Mouse (Mus musculus) G1E (cell line): ENCODE results near the gene Aldh3b3. TPM values are rescaled to one million over a fixed set of nuclear protein-coding genes. Genes with fewer than 3 reads are reported as not detected.

Source experiments
- ATAC-seq: 2 replicates; pipeline ENCODE4 v1.8.0; 2016; ENCODE audit warnings: mild to moderate bottlenecking; ENCODE audit not compliant: insufficient number of reproducible peaks, poor library complexity, low FRiP score, severe bottlenecking; ENCODE audit errors: extremely low read depth
- DNase-seq: peaks from one replicate; pipeline ENCODE4 v3.0.0; 2012; ENCODE audit warnings: low spot score
- H3K27me3 ChIP-seq: 2 replicates; pipeline ENCODE4 v1.6.1; 2012; ENCODE audit warnings: mild to moderate bottlenecking, low read length, inconsistent platforms; ENCODE audit not compliant: insufficient read depth
- H3K36me3 ChIP-seq: replicated peaks from 2 replicates; pipeline ENCODE3; 2012; ENCODE audit warnings: mild to moderate bottlenecking, inconsistent platforms
- H3K4me1 ChIP-seq: 2 replicates; pipeline ENCODE4 v1.6.1; 2012; ENCODE audit warnings: low read depth, low read length, inconsistent platforms, mixed read lengths; ENCODE audit not compliant: insufficient read depth
- H3K4me3 ChIP-seq: 2 replicates; pipeline ENCODE4 v1.5.1; 2012; ENCODE audit warnings: low read depth, mild to moderate bottlenecking, inconsistent platforms, low read length, moderate library complexity, mixed read lengths
- H3K9me3 ChIP-seq: replicated peaks from 2 replicates; pipeline ENCODE4 v1.6.1; 2012; ENCODE audit warnings: inconsistent platforms
- CTCF ChIP-seq: IDR thresholded peaks from 2 replicates; pipeline ENCODE4 v1.5.1; 2012; ENCODE audit warnings: low read depth, low read length, inconsistent platforms, mixed read lengths
- GATA1 ChIP-seq: IDR thresholded peaks from 2 replicates; pipeline ENCODE4 v1.6.1; 2012; ENCODE audit warnings: borderline replicate concordance, low read length, inconsistent platforms, mixed read lengths
- GATA2 ChIP-seq: IDR thresholded peaks from 2 replicates; pipeline ENCODE4 v1.6.1; 2012; ENCODE audit warnings: low read depth, low read length, inconsistent platforms, borderline replicate concordance
- POLR2AphosphoS5 ChIP-seq: IDR thresholded peaks from 2 replicates; pipeline ENCODE4 v1.6.1; 2012; ENCODE audit warnings: low read depth, low read length, inconsistent platforms; ENCODE audit not compliant: insufficient replicate concordance
- TAL1 ChIP-seq: conservative IDR thresholded peaks from 2 replicates; pipeline ENCODE4 v1.6.1; 2012; ENCODE audit warnings: low read depth, low read length, inconsistent platforms, mixed read lengths
- polyA plus RNA-seq: library from polyadenylated mRNA; stranded (reverse); fragments of >175 nt; gene quantifications from 2 replicates; pipeline ENCODE4 v1.2.3, GENCODE M21; 2012
- total RNA-seq, 2 experiments: library from RNA; stranded (forward) in 1 of 2; stranded (reverse) in 1 of 2; fragments of 200-1000 nt in 1 of 2; fragments of >200 nt in 1 of 2; fragmentation: Nextera tagmentation in 1 of 2; gene quantifications; 2 replicates each; pipeline ENCODE4 v1.2.3; 2014 to 2017

Gene Aldh3b3
- total and polyA plus RNA-seq, 3 experiments: 0.11 TPM; not detected in 2

DNA sequence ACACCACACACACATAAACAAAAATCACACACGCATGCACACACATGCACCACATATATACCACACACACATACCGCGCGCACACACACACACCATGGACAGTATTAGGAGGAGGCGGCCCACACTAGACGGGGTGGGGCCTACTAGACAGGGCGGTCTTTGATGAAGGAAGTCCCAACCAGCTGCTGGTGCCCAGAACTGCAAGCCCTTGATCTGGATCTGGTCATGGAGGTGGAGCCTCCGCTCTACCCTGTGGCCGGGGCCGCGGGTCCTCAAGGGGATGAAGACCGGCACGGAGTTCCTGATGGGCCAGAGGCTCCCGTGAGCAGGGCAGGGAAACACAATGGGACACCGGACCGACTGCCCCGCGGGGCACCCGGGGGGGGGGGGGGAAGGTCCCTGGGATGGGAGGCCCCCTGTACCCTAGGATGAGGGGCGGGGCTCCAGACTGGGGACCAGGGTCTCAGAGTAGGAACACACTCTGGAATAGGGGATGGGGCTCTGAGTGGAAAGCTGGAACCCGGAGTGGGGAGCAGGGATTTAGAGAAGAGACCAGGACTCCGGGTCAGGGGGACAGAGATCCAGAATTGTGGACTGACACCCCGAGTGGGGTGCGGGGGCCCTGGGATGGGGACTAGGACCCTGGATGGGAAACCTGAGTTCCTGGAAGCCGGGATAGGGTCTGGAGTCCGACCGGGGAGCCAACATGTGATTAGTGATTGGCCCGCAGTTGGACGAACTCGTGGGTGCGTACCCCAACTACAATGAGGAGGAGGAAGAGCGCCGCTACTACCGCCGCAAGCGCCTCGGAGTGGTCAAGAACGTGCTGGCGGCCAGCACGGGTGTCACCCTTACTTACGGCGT lies 23.2 kb upstream of the Aldh3b3 start, which contains the start of gene Unc93b1:
TSS of gene Unc93b1 (plus strand) at position 155 of the 864 bp plus-strand sequence.
- Histone ChIP-seq H3K36me3 (no peaks in the 10 kb centered on the region), H3K27me3 (peaks cover 27% of the 10 kb centered on the region), H3K4me3 (peak within 1 kb of the TSS; percentile 13; the same call in 1 of the 2 replicates), H3K4me1 (peaks cover 6% of the 10 kb centered on the region), H3K9me3 (no peaks in the 10 kb centered on the region)
- no peak for ATAC-seq
- no peak for DNase-seq
- no peak for TF ChIP-seq POLR2AphosphoS5
- no peak for TF ChIP-seq TAL1
- TF ChIP-seq GATA1: no peak
- no peak for TF ChIP-seq GATA2
- TF ChIP-seq CTCF: no peak

DNA sequence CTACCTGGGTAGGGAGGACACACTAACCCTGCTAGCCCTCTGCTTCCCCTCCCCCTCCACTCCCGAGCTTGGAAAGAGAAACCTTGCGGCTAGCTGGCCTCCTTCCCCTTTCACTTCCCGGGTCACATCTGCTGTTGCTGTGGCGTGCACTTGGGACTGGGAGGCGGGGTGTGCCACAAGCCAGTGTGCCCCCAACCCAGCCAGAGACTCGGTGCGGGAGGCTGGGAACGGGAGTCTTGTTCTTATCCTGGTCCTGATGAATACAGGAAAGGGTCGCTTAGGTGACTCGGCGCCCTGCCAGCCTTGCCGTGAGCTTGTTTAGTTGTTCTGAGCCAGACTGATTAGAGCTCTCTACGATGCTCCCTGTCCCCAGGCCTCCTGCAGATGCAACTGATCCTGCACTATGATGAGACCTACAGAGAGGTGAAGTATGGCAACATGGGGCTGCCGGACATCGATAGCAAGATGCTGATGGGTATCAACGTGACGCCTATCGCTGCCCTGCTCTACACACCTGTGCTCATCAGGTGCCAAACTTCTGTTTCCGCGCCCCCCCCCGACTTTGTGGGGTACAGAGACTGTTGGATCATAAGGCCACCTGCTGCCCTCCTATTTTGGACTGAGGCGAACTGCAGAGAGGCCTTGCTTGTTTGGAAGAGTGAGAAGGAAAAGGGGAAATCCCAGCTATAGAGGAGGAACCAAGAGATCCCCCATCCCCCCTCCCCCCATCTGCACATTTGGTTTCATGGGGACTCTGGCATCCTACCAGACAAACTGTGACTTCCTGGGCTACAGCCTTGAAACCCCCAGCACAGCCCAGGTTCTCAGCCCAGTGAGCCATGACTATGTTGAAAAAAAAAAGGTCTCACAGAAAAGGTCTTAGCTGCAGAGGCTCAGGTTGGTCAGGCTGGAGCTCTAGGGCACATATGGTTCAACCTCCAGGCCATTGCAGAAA lies 22.3 kb upstream of the Aldh3b3 start:
- H3K36me3 ChIP-seq: no peaks in the 10 kb centered on the region
- H3K4me1 ChIP-seq: peaks cover 6% of the 10 kb centered on the region
- no peaks in the 10 kb centered on the region for H3K9me3 ChIP-seq
- peak overlapping the region; percentile 13; the same call in 1 of the 2 replicates for H3K4me3 ChIP-seq
- DNase-seq (no peak), ATAC-seq (no peak)
- H3K27me3 ChIP-seq: peaks cover 22% of the 10 kb centered on the region
- TF ChIP-seq CTCF (no peak), POLR2AphosphoS5 (no peak), GATA1 (no peak), GATA2 (no peak), TAL1 (no peak)

DNA sequence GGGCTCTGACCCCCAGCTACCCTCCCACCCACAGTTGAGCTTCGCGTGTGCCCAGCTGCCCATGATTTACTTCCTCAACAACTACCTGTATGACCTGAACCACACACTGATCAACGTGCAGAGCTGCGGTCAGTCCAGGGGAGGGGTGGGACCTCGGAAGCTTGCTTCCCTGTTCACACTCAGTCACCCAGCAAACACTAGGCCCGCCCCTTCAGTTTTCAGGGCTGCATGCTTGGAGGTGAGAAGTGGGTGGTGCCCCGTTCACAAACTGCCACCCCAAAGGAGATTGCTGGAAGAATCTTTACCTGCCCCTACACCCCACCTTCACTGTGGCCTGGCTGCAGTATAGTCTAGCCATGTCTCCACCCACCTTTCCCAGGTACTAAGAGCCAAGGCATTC lies 16.1 kb upstream of the Aldh3b3 start:
- no peak for DNase-seq
- peaks cover 29% of the 10 kb centered on the region for H3K27me3 ChIP-seq
- H3K9me3 ChIP-seq: no peaks in the 10 kb centered on the region
- no peak for ATAC-seq
- H3K4me3 ChIP-seq: no peak overlapping the region
- no peaks in the 10 kb centered on the region for H3K36me3 ChIP-seq
- H3K4me1 ChIP-seq: peaks cover 11% of the 10 kb centered on the region
- TF ChIP-seq TAL1 (no peak), GATA1 (no peak), GATA2 (no peak), CTCF (no peak), POLR2AphosphoS5 (no peak)

DNA sequence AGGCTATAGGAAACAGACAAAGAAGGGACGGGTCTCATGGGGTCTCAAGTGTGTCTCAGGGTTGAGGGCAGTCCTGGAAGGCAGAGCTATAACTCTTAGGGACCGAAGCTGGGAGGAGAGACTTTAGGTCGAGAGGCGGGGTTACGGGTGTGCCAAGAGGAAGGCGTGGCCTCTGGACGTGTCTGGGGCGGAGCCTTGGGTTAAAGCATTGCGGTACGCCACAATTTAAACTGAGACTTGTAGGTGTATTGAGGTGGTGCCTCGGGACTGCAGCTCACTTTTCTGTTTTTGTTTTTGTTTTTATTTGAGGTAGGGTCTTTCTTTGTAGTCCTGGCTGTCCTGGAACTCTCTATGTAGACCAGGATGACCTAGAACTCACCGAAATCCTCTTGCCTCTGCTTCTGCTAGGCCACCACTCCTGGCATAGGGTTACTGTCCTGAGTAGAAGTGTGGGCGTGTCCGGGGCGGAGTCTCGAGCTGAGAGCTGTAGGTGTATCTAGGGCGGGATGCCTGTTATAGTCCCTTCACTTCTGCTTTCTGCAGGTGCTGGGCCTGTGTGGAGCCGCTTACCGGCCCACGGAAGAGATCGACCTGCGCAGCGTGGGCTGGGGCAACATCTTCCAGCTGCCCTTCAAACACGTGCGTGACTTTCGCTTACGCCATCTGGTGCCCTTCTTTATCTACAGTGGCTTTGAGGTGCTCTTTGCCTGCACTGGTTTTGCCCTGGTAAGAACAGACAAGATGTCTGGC lies 15.3 kb upstream of the Aldh3b3 start:
- peaks cover 29% of the 10 kb centered on the region for H3K27me3 ChIP-seq
- H3K36me3 ChIP-seq: no peaks in the 10 kb centered on the region
- DNase-seq (no peak), ATAC-seq (no peak)
- no peak overlapping the region for H3K4me3 ChIP-seq
- peaks cover 11% of the 10 kb centered on the region for H3K4me1 ChIP-seq
- no peak for TF ChIP-seq GATA1
- no peak for TF ChIP-seq GATA2
- TF ChIP-seq POLR2AphosphoS5: no peak
- TF ChIP-seq CTCF: no peak
- TF ChIP-seq TAL1: no peak
- H3K9me3 ChIP-seq: no peaks in the 10 kb centered on the region

DNA sequence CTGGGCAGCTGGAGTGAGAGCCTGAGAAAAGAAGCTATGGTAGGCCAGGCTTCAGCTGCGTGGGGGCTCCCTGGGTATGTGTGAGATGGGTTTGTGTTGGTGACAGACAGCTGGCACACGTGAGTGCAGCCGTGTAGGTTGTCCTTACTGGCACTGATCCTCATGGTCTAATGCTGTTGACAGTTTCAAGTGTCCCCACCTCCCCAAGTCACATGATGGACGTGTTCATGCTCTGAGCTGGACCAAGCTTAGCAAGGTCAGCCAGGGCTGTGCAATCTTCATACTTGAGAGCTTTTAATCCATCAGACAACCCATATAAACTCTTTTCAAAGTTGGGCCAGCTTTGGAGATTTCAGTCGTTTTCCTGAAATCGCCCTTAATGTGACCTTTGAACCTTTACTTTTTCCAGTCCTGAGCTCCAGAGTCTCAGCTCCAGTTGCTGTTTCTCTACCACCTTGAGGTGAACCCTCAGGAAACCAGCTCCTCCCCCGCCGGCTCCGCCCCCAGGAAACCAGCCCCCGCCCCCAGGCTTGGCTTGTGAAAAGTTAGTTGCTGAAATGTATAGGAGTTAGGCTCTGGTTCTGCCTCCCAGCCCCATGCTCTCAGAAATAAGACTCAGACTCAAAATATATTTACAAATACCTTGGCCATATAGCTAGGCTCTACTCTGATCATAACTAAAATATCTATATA lies 12.4 kb upstream of the Aldh3b3 start:
- H3K36me3 ChIP-seq: no peaks in the 10 kb centered on the region

More for the DNA sequence above, 12.4 kb upstream of the Aldh3b3 start:
- Histone ChIP-seq H3K4me1 (peaks cover 11% of the 10 kb centered on the region), H3K27me3 (peaks cover 38% of the 10 kb centered on the region), H3K4me3 (no peak overlapping the region), H3K9me3 (no peaks in the 10 kb centered on the region)
- ATAC-seq (no peak), DNase-seq (peak; percentile 56)
- TF ChIP-seq POLR2AphosphoS5 (no peak), TAL1 (no peak), CTCF (no peak), GATA1 (no peak), GATA2 (no peak)
